Mouse (Mus musculus) intestine, embryonic 16.5 days (tissue): ENCODE results near the gene Etnk1. TPM values are rescaled to one million over a fixed set of nuclear protein-coding genes. Genes with fewer than 3 reads are reported as not detected.
"Not testable (repeated sequence)": the region's sequence is repeated elsewhere in the genome, so short reads cannot be mapped to it uniquely, and the experiment has no call there.

Experiments
- ATAC-seq: fragments of 200-750 bp; cut with Nextera tagmentation; 2 replicates; pipeline ENCODE4 v1.8.0; 2017; ENCODE audit warnings: moderate TSS enrichment, moderate library complexity
- H3K27ac ChIP-seq: fragments of 300-500 bp; sonication (generic); 2 replicates; pipeline ENCODE4 v1.5.1; 2014; ENCODE audit warnings: mild to moderate bottlenecking, low read length
- H3K27me3 ChIP-seq: fragments of 300-500 bp; sonication (generic); replicated peaks from 2 replicates; pipeline ENCODE4 v1.6.1; 2014; ENCODE audit warnings: low read length, control low read depth, mixed read lengths; ENCODE audit not compliant: control insufficient read depth, insufficient read depth
- H3K36me3 ChIP-seq: fragments of 300-500 bp; sonication (generic); 2 replicates; pipeline ENCODE4 v1.6.1; 2014; ENCODE audit warnings: low read length, control low read depth; ENCODE audit not compliant: control insufficient read depth, insufficient read depth
- H3K4me1 ChIP-seq: fragments of 300-500 bp; sonication (generic); 2 replicates; pipeline ENCODE4 v1.6.1; 2014; ENCODE audit warnings: low read length, control low read depth, mixed read lengths; ENCODE audit not compliant: control insufficient read depth, insufficient read depth
- H3K4me2 ChIP-seq: fragments of 300-500 bp; sonication (generic); 2 replicates; pipeline ENCODE4 v1.6.1; 2014; ENCODE audit warnings: low read depth, low read length, control low read depth
- H3K4me3 ChIP-seq: fragments of 300-500 bp; sonication (generic); 2 replicates; pipeline ENCODE4 v1.5.1; 2014; ENCODE audit warnings: mild to moderate bottlenecking, low read length
- H3K9ac ChIP-seq: fragments of 300-500 bp; sonication (generic); 2 replicates; pipeline ENCODE4 v1.6.1; 2014; ENCODE audit warnings: low read depth, low read length
- H3K9me3 ChIP-seq: fragments of 300-500 bp; sonication (generic); 2 replicates; pipeline ENCODE4 v1.6.1; 2016; ENCODE audit warnings: low read length, control low read depth; ENCODE audit not compliant: control insufficient read depth
- WGBS: fragments of 180-500 bp; shearing (Covaris S2); extraction: QIAGEN DNeasy Blood & Tissue Kit; methylation state at CpG from one replicate; pipeline ENCODE4 v1.1.7; 2014; 5-methylcytosine and 5-hydroxymethylcytosine counted together
- polyA plus RNA-seq: library from polyadenylated mRNA; unstranded; fragments of >200 nt; fragmentation: Nextera tagmentation; extraction: Ambion mirVana; gene quantifications from 2 replicates; pipeline ENCODE4 v1.2.1, GENCODE M21; 2015

Etnk1 gene
- polyA plus RNA-seq, 1 experiment from 2014 or later, result 12.6 TPM

GRCm38 (mm10) chr6:143167409-143167919 is 443 bp downstream of the Etnk1 start:
- Histone ChIP-seq H3K27me3 (no peaks in the 10 kb centered on the region), H3K36me3 (0 out of 2 replicates have a peak, but pooled peaks cover 4% of the 10 kb centered on the region), H3K4me2 (peak overlapping the region; percentile 55), H3K9me3 (no peaks in the 10 kb centered on the region), H3K27ac (peak overlapping the region; percentile 96), H3K4me3 (peak overlapping the region; percentile 96), H3K9ac (peak overlapping the region; percentile 95), H3K4me1 (peaks cover 17% of the 10 kb centered on the region)
- WGBS, result under 1% methylated on average over 51 of the region's 60 CpGs
- peak; percentile 59 for ATAC-seq

- Histone ChIP-seq H3K4me1 (peaks cover 17% of the 10 kb centered on the region), H3K9me3 (no peaks in the 10 kb centered on the region), H3K4me3 (peak overlapping the region; percentile 96), H3K4me2 (peak overlapping the region; percentile 55), H3K27ac (no peak overlapping the region), H3K9ac (peak overlapping the region; percentile 95), H3K36me3 (0 out of 2 replicates have a peak, but pooled peaks cover 4% of the 10 kb centered on the region), H3K27me3 (no peaks in the 10 kb centered on the region)
- ATAC-seq, result no peak
- 25% methylated on average over 6 of the region's 6 CpGs for WGBS
Observed at GRCm38 (mm10) chr6:143167981-143168674, 1.1 kb downstream of the Etnk1 start.

GRCm38 (mm10) chr6:143169385-143169784 is 2.4 kb downstream of the Etnk1 start:
- no peak overlapping the region for H3K27ac ChIP-seq
- 0 out of 2 replicates have a peak, but pooled peaks cover 4% of the 10 kb centered on the region for H3K36me3 ChIP-seq
- H3K4me3 ChIP-seq, result no peak overlapping the region; the same call in 1 of the 2 replicates
- H3K27me3 ChIP-seq, result no peaks in the 10 kb centered on the region
- ATAC-seq, result no peak
- peak overlapping the region; percentile 55; the same call in 1 of the 2 replicates for H3K4me2 ChIP-seq
- WGBS, result 86% methylated on average over 4 of the region's 4 CpGs
- H3K4me1 ChIP-seq, result peaks cover 17% of the 10 kb centered on the region
- no peaks in the 10 kb centered on the region for H3K9me3 ChIP-seq
- H3K9ac ChIP-seq, result 0 out of 2 replicates have a peak overlapping the region, but pooled peaks have one; percentile 38

- Histone ChIP-seq H3K9me3 (no peaks in the 10 kb centered on the region), H3K4me2 (no peak overlapping the region), H3K27ac (no peak overlapping the region), H3K27me3 (no peaks in the 10 kb centered on the region), H3K4me3 (no peak overlapping the region), H3K36me3 (0 out of 2 replicates have a peak, but pooled peaks cover 4% of the 10 kb centered on the region), H3K9ac (no peak overlapping the region), H3K4me1 (peaks cover 22% of the 10 kb centered on the region)
- no peak for ATAC-seq
- WGBS, result 85% methylated on average over 4 of the region's 4 CpGs
Observed at GRCm38 (mm10) chr6:143170166-143170960, 3.3 kb downstream of the Etnk1 start.

GRCm38 (mm10) chr6:143171066-143171465 is 4.0 kb downstream of the Etnk1 start:
- H3K27me3 ChIP-seq, result no peaks in the 10 kb centered on the region
- 96% methylated on average over 8 of the region's 8 CpGs for WGBS

GRCm38 (mm10) chr6:143171781-143172465 is 4.9 kb downstream of the Etnk1 start:
- H3K27ac ChIP-seq, result no peak overlapping the region
- ATAC-seq, result no peak
- no peak overlapping the region for H3K4me3 ChIP-seq
- WGBS, result 82% methylated on average over 11 of the region's 11 CpGs
- no peaks in the 10 kb centered on the region for H3K9me3 ChIP-seq
- H3K9ac ChIP-seq, result no peak overlapping the region
- H3K27me3 ChIP-seq, result no peaks in the 10 kb centered on the region
- no peak overlapping the region for H3K4me2 ChIP-seq
- 0 out of 2 replicates have a peak, but pooled peaks cover 4% of the 10 kb centered on the region for H3K36me3 ChIP-seq
- peaks cover 17% of the 10 kb centered on the region for H3K4me1 ChIP-seq

More at GRCm38 (mm10) chr6:143171066-143171465, 4.0 kb downstream of the Etnk1 start:
- no peak overlapping the region for H3K4me3 ChIP-seq
- H3K9me3 ChIP-seq, result no peaks in the 10 kb centered on the region
- H3K27ac ChIP-seq, result no peak overlapping the region
- no peak overlapping the region for H3K9ac ChIP-seq
- 0 out of 2 replicates have a peak, but pooled peaks cover 4% of the 10 kb centered on the region for H3K36me3 ChIP-seq
- ATAC-seq, result no peak
- H3K4me1 ChIP-seq, result peaks cover 20% of the 10 kb centered on the region
- no peak overlapping the region for H3K4me2 ChIP-seq

- not testable (repeated sequence) for H3K9me3 ChIP-seq, H3K4me2 ChIP-seq, H3K4me3 ChIP-seq, H3K9ac ChIP-seq, H3K27ac ChIP-seq, H3K36me3 ChIP-seq, H3K27me3 ChIP-seq, ATAC-seq
- H3K4me1 ChIP-seq, result peaks cover 17% of the 10 kb centered on the region
- 94% methylated on average over 4 of the region's 4 CpGs for WGBS
Observed at GRCm38 (mm10) chr6:143172683-143173082, 5.7 kb downstream of the Etnk1 start.

- WGBS, result 94% methylated on average over 4 of the region's 4 CpGs
- H3K27ac ChIP-seq, result no peak overlapping the region
Observed at GRCm38 (mm10) chr6:143174226-143174625, 7.2 kb downstream of the Etnk1 start.

More at GRCm38 (mm10) chr6:143174226-143174625, 7.2 kb downstream of the Etnk1 start:
- Histone ChIP-seq H3K4me3 (no peak overlapping the region), H3K9ac (no peak overlapping the region), H3K4me1 (peaks cover 10% of the 10 kb centered on the region; the same call in 1 of the 2 replicates), H3K27me3 (no peaks in the 10 kb centered on the region), H3K9me3 (no peaks in the 10 kb centered on the region), H3K4me2 (no peak overlapping the region), H3K36me3 (0 out of 2 replicates have a peak, but pooled peaks cover 4% of the 10 kb centered on the region)
- ATAC-seq, result no peak
